Mouse (Mus musculus) embryonic fibroblast, embryonic 13.5 days (primary cell): ENCODE measurements around the gene Samd4b. TPM values are rescaled to one million over a fixed set of nuclear protein-coding genes. Genes with fewer than 3 reads are reported as not detected.
A peak's percentile ranks its signal among the peaks of the same experiment; 100 is the strongest.

Experiments
- H3K27ac ChIP-seq: 2 replicates; pipeline ENCODE4 v1.5.1; 2012; ENCODE audit warnings: low read length, control low read depth, inconsistent platforms; ENCODE audit not compliant: insufficient read depth
- H3K4me1 ChIP-seq: 2 replicates; pipeline ENCODE4 v1.6.1; 2011; ENCODE audit warnings: low read length; ENCODE audit not compliant: control insufficient read depth, insufficient read depth
- H3K4me3 ChIP-seq: 2 replicates; pipeline ENCODE4 v1.5.1; 2011; ENCODE audit warnings: mild to moderate bottlenecking, control low read depth, low read length; ENCODE audit not compliant: insufficient read depth
- CTCF ChIP-seq: IDR thresholded peaks from 2 replicates; pipeline ENCODE4 v1.5.1; 2011; ENCODE audit warnings: mild to moderate bottlenecking, control low read depth, low read length, moderate library complexity, borderline replicate concordance; ENCODE audit not compliant: insufficient read depth
- POLR2A ChIP-seq: IDR thresholded peaks from 2 replicates; pipeline ENCODE4 v1.6.1; 2011; ENCODE audit warnings: low read depth, mild to moderate bottlenecking, control low read depth, low read length, moderate library complexity
- polyA plus RNA-seq: library from polyadenylated mRNA; stranded (reverse); fragments of >200 nt; gene quantifications from 2 replicates; pipeline ENCODE4 v1.2.4, GENCODE M21; 2011; ENCODE audit warnings: low read depth; ENCODE audit not compliant: missing spikeins, insufficient read length

Samd4b gene
- polyA plus RNA-seq, 1 experiment = 69.3 TPM

GRCm38 (mm10) chr7:28418096-28418670 is 179.8 kb downstream of the Samd4b start:
- Histone ChIP-seq H3K4me1 (peaks cover 9% of the 10 kb centered on the region), H3K4me3 (no peak overlapping the region), H3K27ac (peak overlapping the region; percentile 86)
- TF ChIP-seq POLR2A (no peak), CTCF (no peak)

- no peak; the same call in 1 of the 2 replicates for TF ChIP-seq CTCF
- TF ChIP-seq POLR2A = no peak
- peak overlapping the region; percentile 5; the same call in 1 of the 2 replicates for H3K27ac ChIP-seq
- H3K4me3 ChIP-seq = no peak overlapping the region
- peaks cover 9% of the 10 kb centered on the region for H3K4me1 ChIP-seq
Observed at GRCm38 (mm10) chr7:28417368-28417767, 180.6 kb downstream of the Samd4b start.

DNA sequence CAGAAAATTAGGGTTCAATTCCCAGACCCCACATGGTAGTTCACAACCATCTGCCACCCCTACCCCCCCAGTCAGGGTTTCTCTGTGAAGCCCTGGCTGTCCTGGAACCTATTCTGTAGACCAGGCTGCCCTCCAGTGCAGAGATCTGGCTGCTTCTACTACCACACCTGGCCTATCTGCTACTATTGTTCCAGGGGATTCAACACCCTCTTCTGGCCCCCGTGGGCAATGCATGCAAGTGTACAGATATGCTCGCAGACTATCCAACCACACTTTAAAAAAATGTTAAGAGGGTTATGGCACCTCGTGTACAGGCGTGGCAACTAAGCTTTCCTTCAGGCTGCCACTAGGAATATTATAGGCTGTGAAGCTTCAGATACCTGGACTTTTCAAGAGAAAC is 185.1 kb downstream of the Samd4b start:
- Histone ChIP-seq H3K4me3 (no peak overlapping the region), H3K27ac (no peak overlapping the region), H3K4me1 (no peaks in the 10 kb centered on the region)
- TF ChIP-seq POLR2A = no peak
- TF ChIP-seq CTCF = no peak

GRCm38 (mm10) chr7:28410841-28411475 is 187.0 kb downstream of the Samd4b start:
- Histone ChIP-seq H3K4me3 (no peak overlapping the region), H3K4me1 (no peaks in the 10 kb centered on the region), H3K27ac (no peak overlapping the region)
- TF ChIP-seq CTCF = no peak
- no peak for TF ChIP-seq POLR2A

DNA sequence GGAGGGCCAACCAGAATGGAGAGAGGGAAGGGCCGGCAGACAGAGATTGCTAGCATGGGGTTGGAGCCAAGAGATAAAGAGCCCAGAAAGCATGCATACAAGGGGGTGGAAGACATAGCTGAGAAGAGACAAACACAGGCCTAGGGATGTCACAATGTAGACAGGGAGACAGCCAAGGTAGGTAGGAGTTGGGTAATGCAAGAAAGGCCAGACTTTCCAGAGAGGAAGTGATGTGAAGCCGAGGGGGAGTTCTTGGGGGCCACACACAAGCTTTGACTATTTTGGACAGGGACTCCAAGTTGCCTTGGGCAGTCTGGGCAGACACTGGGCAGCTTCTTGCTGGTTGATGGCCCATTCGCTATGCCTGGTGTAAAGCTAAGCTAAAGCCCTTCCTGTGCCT is 196.0 kb downstream of the Samd4b start:
- TF ChIP-seq CTCF (no peak), POLR2A (no peak)
- Histone ChIP-seq H3K4me1 (no peaks in the 10 kb centered on the region), H3K27ac (no peak overlapping the region), H3K4me3 (no peak overlapping the region)

DNA sequence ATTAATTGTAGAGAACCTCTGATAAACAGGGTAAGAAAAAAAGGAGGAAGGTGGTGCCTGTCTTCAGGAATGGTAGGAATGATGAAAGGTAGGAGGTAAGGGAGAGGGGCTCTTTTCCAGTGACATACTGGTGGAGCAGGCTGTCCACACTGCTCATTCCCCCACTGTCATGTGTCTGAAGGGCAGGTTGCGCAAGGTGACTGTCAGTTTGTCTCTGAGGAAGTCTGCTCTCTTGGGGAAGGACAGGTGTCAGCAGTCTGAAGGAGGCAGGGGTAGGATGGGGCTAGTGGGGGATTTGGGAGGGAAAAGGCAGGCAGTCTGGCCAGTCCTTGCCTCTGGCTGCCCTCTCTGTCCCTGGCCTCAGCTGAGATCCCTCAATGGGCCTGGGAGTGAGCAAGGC is 196.9 kb downstream of the Samd4b start:
- Histone ChIP-seq H3K4me3 (no peak overlapping the region), H3K27ac (no peak overlapping the region), H3K4me1 (no peaks in the 10 kb centered on the region)
- TF ChIP-seq POLR2A (no peak), CTCF (no peak)

DNA sequence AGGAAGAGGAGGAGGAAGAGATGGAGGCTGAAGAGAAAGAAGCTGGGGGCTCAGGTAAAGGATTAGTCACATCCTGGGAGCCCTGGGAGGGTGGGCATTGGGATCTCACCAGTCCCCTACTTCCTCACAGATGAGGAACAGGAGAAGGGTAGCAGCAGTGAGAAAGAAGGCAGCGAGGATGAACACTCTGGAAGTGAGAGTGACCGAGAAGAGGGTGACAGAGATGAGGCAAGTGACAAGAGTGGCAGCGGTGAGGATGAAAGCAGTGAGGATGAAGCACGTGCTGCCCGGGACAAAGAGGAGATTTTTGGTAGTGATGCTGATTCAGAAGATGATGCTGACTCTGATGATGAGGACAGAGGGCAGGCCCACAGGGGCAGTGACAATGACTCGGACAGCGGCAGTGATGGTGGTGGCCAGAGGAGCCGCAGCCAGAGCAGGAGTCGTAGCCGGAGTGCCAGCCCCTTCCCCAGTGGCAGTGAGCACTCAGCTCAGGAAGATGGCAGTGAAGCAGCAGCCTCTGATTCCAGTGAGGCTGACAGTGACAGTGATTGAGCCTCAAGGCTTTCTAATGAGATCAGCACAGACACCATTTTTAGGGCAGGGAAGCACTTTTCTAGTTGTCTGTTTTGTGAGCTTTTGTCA is 199.1 kb downstream of the Samd4b start:
- TF ChIP-seq POLR2A = no peak
- no peak for TF ChIP-seq CTCF
- H3K4me3 ChIP-seq = no peak overlapping the region
- no peaks in the 10 kb centered on the region for H3K4me1 ChIP-seq
- no peak overlapping the region for H3K27ac ChIP-seq

GRCm38 (mm10) chr7:28398000-28398399 is 199.9 kb downstream of the Samd4b start:
- H3K4me3 ChIP-seq = no peak overlapping the region
- no peaks in the 10 kb centered on the region for H3K4me1 ChIP-seq
- no peak for TF ChIP-seq CTCF
- TF ChIP-seq POLR2A = no peak
- H3K27ac ChIP-seq = no peak overlapping the region

- Histone ChIP-seq H3K4me3 (no peak overlapping the region), H3K27ac (no peak overlapping the region), H3K4me1 (no peaks in the 10 kb centered on the region)
- TF ChIP-seq POLR2A (no peak), CTCF (no peak)
Observed at GRCm38 (mm10) chr7:28395425-28395824, 202.5 kb downstream of the Samd4b start.

- TF ChIP-seq POLR2A (no peak), CTCF (no peak)
- H3K4me3 ChIP-seq = peak overlapping the region; percentile 80
- H3K4me1 ChIP-seq = no peaks in the 10 kb centered on the region
- 0 out of 2 replicates have a peak overlapping the region, but pooled peaks have one; percentile 4 for H3K27ac ChIP-seq
Observed at GRCm38 (mm10) chr7:28393272-28393951, 204.5 kb downstream of the Samd4b start.
